Mouse (Mus musculus) E14TG2a.4 (cell line): ENCODE measurements around the gene Zfp110.

Experiments
- CTCF ChIP-seq: conservative IDR thresholded peaks from 2 replicates; pipeline ENCODE4 v1.5.1; 2014; ENCODE audit warnings: low read length
- NANOG ChIP-seq: IDR thresholded peaks from 2 replicates; pipeline ENCODE4 v1.6.1; 2014; ENCODE audit warnings: borderline replicate concordance, low read length, mixed read lengths
- POU5F1 ChIP-seq: IDR thresholded peaks from 2 replicates; pipeline ENCODE4 v1.6.1; 2014; ENCODE audit warnings: low read length, borderline replicate concordance

DNA sequence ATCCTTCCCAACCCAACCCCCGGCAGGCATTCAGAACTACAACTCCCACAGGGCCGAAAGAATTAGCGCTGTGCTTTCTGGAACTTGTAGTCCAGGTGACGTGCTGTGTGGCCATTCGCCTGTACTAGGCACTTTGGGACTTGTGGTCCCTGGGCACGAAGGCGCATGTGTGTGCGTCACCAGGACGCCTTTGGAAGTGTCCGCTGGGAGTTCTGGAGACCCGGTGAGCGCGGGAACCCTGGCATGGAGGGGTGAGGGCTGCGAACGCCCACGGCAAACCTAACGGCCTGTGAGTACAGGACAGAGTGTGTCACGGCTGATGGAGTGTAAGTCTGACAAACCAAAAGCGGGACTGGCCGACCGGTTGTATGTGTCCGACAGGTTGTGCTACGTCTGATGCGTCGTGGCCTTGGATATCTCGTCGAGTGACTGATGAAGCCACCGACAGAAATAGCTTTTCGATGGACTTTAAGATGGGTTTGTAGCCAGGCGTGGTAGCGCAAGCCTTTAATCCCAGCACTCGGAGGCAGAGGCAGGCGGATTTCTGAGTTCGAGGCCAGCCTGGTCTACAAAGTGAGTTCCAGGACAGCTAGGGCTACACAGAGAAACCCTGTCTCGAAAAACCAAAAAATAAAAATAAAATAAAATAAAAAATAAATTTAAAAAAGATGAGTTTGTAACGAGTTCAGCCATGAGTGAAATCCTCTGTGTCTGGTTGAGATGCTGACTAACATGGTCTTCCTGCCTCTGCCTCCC lies 63.3 kb downstream of the Zfp110 start, which contains the start of gene Zscan22:
- TF ChIP-seq CTCF, result no peak
- no peak for TF ChIP-seq POU5F1
- no peak for TF ChIP-seq NANOG
